Mouse (Mus musculus): ENCODE data around the gene Tada2b.

DNA sequence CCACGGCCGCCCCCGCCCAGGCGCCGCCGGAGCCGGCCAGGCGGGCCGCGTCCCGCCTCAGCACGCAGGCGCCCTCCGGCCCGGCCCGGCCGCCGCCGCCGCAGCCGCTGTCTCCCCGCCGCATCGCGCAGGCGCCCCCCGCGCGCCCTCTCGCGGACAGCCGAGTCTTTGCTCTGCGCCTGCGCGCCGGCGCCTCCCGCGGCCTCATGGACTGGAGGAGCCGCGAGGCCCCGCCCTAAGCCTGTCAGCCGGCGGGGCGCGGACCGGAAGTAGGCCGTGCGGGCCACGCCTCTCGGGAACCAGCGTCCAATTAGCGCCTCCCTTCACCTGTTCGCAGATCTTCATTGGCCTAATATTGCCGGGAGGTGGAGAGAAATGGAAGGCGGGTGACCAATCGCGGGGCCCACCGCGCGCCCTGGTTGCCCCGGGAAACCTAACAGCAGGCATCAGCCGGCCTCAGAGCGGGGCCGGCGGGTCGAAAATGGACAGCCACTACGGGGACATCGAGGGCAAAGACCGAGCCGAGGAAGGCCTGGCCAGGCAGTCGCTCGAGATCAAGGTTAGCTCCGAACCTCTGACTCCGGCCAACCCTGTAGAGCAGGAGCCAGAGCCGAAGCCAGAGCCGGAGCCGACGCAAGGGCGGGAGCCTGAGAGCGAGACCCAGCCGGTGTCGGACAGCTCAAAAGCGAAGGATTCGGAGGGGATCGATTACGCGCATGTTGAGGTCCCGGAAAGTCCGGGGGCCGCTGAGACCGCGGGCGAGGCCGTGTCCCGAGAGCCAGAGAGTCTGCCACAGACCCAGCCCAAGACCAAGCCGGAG is at the start of gene Tada2b, which contains the start of gene Ccdc96:
- TF ChIP-seq CTCF (conservative IDR thresholded peaks at IDR 0.05; ENCODE audit: low read length) (no peak), POU5F1 (IDR thresholded peaks at IDR 0.05; ENCODE audit: borderline replicate concordance, low read length) (no peak), NANOG (IDR thresholded peaks at IDR 0.05; ENCODE audit: borderline replicate concordance, low read length) (no peak)

All from E14TG2a.4 (cell line).